Mouse (Mus musculus) brown adipose tissue, adult 24 weeks (tissue): Measurements from ENCODE around the gene Twnk. TPM values are rescaled to one million over a fixed set of nuclear protein-coding genes. Genes with fewer than 3 reads are reported as not detected.

Experiments used
- H3K27ac ChIP-seq: fragments of 200-500 bp; replicated peaks from 2 replicates; pipeline ENCODE4 v1.5.1; 2012; ENCODE audit warnings: low read depth, mild to moderate bottlenecking, low read length
- H3K4me1 ChIP-seq: fragments of 200-500 bp; 2 replicates; pipeline ENCODE4 v1.6.1; 2012; ENCODE audit warnings: low read length, mixed read lengths; ENCODE audit not compliant: control insufficient read depth, insufficient read depth, insufficient read length
- H3K4me3 ChIP-seq: fragments of 200-500 bp; 2 replicates; pipeline ENCODE4 v1.5.1; 2012; ENCODE audit warnings: low read depth, mild to moderate bottlenecking, low read length, moderate library complexity; ENCODE audit not compliant: insufficient read depth
- polyA plus RNA-seq: library from polyadenylated mRNA; stranded (reverse); fragments of >200 nt; gene quantifications from 2 replicates; pipeline ENCODE4 v1.2.4, GENCODE M21; 2012; ENCODE audit not compliant: missing spikeins, insufficient read depth, insufficient read length

Gene Twnk
- polyA plus RNA-seq = 9.1 and 11.1 TPM in 2 replicates

DNA sequence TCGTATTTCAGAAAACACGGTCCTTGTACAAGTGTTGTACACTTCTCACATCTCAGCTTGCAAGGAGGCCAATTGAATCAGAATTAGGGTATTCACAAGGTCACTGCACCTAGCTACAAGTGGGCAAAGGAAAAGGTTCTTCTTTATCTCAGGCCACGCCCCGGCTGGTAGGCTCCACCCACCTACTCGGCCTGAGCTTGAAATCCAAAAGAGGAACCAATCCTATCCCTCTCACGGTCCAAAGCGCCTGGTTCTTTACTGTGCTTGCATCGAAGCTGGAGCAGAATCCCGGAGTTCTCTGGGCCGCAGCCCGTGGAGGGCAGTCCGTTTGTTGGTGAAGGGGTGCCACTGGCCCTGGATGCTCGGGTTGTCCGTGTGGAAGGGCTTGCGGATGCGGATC, at the start of gene Twnk:
TSS of gene Twnk (plus strand) at position 220 of the 400 bp plus-strand sequence.
- peak within 1 kb of the TSS; percentile 89 for H3K27ac ChIP-seq
- peak within 1 kb of the TSS; percentile 99 for H3K4me3 ChIP-seq
- H3K4me1 ChIP-seq = no peaks in the 10 kb centered on the region

DNA sequence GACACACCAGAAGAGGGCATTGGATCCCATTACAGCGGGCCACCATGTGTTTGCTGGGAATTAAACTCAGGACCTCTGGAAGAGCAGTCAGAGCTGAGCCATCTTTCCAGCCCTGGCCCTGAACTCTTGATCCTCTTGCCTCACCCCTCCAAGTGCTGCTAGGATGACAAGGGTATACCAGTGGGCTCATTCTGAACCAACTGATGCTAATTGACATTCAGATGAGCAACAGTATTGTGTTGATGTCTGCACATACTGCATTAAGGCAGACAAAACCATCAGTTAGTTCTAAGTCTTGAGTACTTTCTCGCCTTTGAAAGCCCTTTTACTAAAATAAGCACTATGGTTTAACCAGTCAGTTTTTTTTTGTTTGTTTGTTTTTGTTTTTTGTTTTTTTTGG, 45.8 kb upstream of the Twnk start:
- Histone ChIP-seq H3K27ac (no peak overlapping the region), H3K4me3 (no peak overlapping the region), H3K4me1 (no peaks in the 10 kb centered on the region)

DNA sequence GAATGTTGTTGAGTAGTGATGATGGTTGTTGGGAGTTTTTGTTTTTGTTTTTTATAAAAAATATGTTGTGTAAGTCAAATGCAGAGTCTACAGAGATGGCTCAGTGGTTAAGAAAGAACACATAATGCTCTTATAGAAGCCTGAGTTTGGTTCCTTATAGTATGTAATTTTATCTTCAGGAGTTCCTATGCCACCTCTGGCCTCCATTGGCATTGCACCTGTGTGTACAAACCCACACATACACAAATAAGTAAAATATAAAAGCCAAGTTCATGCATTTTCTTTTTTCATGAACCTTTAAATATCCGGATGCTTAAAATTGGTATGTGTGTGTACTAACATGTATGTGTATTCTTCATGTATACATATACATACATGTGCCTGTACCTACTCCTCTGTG, 39.5 kb upstream of the Twnk start:
- Histone ChIP-seq H3K4me3 (no peak overlapping the region), H3K27ac (no peak overlapping the region), H3K4me1 (no peaks in the 10 kb centered on the region)

DNA sequence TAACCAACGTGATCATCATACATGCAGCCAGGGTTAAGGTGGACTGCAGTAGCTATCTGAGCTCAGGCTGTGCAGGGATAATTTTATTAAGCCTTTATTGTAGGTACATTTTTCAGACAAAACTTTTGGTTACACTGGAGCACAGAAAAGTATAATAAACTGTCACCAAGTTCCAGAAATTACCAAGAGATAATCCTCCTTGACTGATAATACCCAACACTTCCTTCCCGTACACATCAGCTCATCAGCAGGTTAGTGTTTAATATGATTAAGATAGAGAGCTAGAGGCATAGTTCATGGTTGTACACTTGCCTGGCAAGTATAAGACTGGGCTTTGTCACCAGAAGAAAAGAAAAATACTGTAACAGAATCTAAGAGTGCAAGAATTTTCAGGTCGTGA, 37.1 kb upstream of the Twnk start:
- Histone ChIP-seq H3K4me1 (no peaks in the 10 kb centered on the region), H3K4me3 (no peak overlapping the region), H3K27ac (no peak overlapping the region)

DNA sequence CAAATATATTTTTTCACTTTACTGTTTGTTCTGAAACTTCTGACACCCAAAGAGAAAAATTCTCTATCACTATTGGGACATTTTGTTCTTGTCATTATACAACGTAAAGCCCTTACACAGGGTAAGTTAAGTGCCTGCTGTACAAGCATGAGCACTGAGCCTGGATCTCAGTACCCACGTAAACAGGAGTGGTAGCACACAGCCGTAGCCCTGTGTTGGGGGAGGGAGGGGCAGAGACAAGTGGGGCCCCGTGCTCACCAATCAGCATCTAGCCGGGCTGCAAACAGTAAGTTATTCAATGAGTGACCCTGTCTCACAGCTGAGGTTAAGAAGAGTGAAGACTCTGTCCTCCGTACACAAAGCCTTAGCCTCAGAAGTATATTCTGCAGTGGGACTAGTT, 28.8 kb upstream of the Twnk start:
- Histone ChIP-seq H3K27ac (no peak overlapping the region), H3K4me1 (no peaks in the 10 kb centered on the region), H3K4me3 (no peak overlapping the region)

DNA sequence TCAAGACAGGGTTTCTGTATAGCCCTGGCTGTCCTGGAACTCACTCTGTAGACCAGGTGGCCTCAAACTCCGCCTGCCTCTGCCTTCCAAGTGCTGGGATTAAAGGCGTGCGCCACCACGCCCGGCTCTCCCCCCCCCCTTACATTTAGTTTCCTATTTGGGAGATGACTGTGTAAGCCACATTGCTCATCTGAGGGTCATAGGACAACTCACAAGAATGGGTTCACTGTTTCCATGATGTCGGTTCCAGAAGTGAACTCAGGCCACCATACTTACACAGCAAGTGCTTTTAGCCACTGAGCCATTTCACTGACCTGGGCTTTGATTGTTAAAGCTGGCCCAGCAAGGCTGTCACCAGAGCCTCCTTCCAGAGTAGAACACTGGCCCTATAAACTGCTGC, 28.3 kb upstream of the Twnk start:
- no peak overlapping the region for H3K4me3 ChIP-seq

DNA sequence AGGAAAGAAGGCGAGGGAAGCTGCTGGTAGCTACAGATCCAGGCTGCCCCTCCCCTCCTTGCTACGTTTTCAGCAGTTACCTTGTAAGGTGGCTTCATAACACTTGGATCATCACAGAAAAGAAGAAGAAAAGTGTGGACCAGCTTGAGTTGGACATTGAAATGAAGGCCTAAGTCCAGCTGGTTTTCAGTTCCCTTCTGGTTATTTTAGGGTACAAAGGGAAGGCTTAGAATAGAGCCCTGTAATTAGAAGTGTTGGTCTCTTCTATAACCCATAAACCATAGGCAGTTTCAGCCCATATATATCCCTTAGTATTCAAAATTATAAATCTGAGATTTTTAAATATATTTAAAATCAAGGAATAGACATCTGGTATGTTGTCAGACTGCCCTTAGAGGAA, 24.7 kb upstream of the Twnk start:
- H3K4me3 ChIP-seq = no peak overlapping the region
- H3K4me1 ChIP-seq = 0 out of 2 replicates have a peak, but pooled peaks cover 2% of the 10 kb centered on the region
- no peak overlapping the region for H3K27ac ChIP-seq

More for the DNA sequence above, 28.3 kb upstream of the Twnk start:
- Histone ChIP-seq H3K27ac (no peak overlapping the region), H3K4me1 (no peaks in the 10 kb centered on the region)

DNA sequence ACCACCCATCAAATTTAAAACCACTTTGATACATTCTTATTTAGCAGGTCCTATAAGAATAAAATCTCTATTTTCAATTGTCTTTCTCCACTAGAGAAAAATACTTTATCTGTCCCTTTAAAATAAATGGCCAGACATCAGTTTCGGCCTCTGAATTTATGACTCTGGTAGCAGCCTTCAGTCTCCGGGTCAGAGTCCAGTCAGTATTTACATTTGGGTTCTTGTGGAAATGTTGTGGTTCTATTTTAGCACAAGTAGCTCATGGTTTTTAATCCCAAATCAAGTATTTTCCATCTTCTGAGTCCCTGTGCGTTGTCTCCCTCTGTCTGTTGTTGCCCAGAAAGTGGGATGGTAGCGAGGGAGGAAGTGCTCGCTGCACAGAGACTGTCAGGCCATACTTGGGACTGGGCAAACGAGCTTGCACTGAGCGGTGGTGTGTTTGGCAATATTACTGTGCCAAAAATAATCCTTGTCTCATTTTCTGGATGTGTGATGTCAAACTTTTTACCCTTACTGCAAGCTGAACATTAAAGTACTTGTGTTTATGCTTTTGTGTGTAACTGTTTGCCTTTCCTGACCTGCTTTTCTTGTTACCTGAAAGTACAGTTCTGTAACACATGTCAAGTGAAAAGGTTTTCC, 22.9 kb upstream of the Twnk start:
- Histone ChIP-seq H3K27ac (no peak overlapping the region), H3K4me3 (no peak overlapping the region), H3K4me1 (0 out of 2 replicates have a peak, but pooled peaks cover 2% of the 10 kb centered on the region)

DNA sequence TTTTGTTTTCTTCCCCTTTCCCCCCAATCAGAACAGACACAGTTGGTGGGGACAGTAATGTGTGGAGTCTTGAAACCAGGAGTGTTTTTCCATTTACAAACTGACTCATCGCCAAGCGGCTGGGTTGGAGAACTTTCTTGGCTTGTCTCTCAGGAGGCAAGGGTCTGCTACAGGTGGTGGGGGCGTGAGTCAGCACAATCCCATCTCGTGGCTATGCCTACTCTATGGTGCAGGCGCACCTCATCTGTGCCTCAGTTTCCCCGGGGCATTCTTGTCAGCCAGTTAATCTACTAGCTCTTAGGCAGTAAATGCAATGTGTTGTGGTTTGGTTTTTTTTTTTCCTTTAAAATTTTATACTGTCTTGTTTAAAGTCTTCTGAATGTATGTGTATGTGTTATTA, 22.1 kb upstream of the Twnk start:
- Histone ChIP-seq H3K27ac (no peak overlapping the region), H3K4me3 (no peak overlapping the region), H3K4me1 (0 out of 2 replicates have a peak, but pooled peaks cover 2% of the 10 kb centered on the region)

DNA sequence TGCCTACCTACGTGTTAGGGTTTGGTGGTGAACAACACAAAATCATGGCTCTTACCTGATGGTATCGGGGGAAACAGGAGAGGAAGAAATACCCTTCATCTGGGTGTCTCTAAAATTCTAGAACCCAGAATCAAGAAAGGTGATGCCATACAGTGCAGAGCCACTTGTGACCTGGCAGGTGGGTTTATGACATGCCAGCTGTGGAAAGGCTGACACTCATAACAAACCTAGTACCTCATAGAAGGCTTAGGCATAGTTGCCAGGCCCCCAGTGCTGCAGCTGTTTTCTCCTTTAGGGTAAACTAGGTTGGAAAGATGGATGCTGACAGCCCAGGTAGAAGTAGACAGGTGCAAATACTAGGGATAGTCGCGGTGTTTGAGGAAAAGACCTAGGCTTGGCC, 21.0 kb upstream of the Twnk start:
- Histone ChIP-seq H3K4me3 (no peak overlapping the region), H3K27ac (no peak overlapping the region)

DNA sequence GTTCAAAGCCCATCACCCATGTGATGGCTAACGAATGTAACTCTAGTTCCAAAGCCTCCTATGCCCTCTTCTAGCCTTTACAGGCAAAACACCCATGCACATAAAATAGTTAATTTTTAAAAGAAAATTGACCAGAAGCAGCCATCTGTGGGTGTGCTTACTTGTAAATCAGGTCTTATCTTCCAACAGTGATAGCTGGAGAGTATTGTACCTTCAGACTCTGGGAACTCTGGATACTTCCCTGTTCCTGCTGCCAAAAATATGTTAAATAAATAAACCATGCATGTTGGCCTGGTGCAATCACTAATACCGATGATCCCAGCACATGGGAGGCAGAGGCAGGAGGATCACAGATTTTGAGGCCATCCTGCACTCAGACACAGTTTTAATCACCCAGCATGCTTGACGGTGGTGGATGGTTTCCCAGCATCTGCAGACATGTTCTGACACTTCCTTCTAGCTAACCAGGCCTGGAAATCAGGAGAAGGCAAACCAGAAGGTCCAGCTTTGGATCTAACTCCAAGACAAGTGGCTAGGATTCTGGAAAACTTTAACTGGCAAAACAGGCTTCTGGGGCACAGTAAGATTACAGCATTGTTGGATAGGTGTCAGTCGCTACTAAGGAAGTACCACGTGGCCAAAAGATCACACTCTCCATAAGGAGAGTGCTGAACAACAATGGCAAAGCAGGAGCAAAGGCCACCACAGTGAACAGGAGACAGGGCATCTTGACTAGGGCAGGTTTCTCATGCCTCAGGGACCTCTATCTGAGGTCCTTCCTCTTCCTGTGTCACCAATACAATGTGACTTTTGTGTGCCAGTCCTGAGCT, 20.1 kb upstream of the Twnk start:
- 0 out of 2 replicates have a peak overlapping the region, but pooled peaks have one; percentile 12 for H3K27ac ChIP-seq

More for the DNA sequence above, 21.0 kb upstream of the Twnk start:
- 0 out of 2 replicates have a peak, but pooled peaks cover 2% of the 10 kb centered on the region for H3K4me1 ChIP-seq

DNA sequence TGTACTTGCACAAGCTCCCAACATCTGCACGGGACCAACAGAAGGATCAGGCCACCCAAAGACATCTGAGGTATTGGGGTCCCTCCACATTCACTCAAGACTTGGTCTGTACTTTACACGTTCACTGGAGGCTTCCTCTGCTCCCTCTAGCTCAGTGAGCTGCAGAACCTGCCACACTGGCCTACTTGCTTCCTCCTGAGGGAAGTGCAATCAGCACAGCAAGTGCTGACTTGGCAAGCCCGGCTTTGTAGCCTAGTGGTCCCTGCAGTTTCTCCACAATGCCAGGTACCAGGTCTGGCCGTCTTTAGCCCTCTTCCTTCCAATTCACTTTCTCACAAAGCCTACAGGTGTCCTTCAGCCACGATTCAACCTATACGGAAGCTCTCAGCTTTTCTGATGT, 18.5 kb upstream of the Twnk start:
- 0 out of 2 replicates have a peak, but pooled peaks cover 2% of the 10 kb centered on the region for H3K4me1 ChIP-seq
- no peak overlapping the region for H3K4me3 ChIP-seq
- H3K27ac ChIP-seq = no peak overlapping the region

More for the DNA sequence above, 20.1 kb upstream of the Twnk start:
- H3K4me3 ChIP-seq = no peak overlapping the region
- H3K4me1 ChIP-seq = 0 out of 2 replicates have a peak, but pooled peaks cover 2% of the 10 kb centered on the region

DNA sequence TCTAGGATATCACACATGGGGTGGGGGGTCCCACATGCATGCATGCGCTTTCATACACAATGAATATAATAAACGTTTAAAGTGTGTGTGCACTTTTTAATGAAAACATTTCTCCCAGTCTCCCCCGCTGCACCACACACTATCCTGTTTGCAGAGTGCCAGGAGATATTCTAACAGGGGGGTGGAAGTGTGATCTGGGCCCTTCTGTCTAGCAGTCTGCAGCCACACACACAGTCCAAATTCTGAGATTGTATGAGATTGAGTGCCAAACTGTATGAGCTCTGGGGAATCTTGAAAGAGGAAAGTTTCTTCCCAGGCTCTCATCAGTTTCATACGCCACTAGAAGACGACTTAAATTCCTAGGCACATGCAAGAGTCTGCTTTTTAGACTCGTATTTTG, 17.6 kb upstream of the Twnk start:
- 0 out of 2 replicates have a peak, but pooled peaks cover 2% of the 10 kb centered on the region for H3K4me1 ChIP-seq
- H3K27ac ChIP-seq = no peak overlapping the region
- no peak overlapping the region for H3K4me3 ChIP-seq

DNA sequence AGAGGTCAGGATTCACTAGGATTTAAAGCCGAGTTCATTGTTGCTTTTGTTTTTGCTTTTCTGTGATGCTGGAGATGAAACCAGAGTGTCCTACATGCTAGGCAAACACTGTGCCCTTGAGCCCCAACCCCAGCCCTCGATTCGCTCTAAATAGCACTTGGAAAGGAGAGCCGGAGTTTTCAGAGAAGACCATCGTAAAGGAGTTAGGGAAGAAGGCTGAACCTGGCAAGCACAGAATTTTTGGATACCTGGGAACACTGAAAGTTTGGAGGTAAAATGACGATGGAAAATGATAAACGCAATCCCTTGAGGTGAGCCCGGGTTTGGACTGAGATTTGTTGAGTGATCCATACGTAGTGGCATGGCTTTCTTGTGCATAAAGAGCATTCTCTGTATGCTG, 17.1 kb upstream of the Twnk start:
- no peak overlapping the region for H3K4me3 ChIP-seq
- 0 out of 2 replicates have a peak, but pooled peaks cover 2% of the 10 kb centered on the region for H3K4me1 ChIP-seq
- H3K27ac ChIP-seq = no peak overlapping the region

DNA sequence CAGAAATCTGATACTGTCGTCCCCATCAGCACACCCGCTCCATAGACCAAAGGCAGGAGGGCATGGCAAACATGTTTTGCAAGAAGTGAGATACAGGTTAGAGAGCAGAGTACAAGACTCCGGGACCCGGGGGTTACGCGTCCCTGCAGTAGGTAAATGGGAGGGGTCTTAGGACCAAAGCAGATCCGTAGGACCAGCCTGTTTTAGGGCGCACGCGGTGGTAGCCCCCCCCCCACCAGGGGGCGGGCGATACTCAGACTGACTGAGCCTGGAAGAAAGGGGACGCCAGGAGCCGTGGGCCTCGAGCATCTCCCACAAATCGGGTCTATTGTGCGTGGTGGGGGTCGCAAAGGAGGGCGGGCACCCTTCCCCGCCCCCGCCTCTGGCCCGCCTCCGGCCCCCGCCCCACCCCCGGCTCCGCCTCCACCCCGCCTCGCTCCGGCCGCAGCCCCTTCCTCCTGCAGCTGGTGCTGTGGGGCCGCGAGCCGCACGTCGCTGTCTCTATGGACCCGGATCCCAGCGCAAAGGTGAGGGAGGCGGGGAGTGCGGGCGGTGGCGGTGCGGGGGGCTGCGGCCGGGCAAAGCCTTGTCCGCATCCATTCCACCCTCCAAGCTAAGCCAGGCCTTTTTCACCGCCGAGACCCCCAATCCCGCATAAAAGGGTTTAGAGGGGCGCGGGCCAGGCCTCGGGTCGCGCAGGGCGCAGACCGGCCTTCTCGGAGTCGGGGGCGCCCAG, 16.5 kb upstream of the Twnk start, which contains the start of gene Sema4g:
TSS of gene Sema4g (plus strand) at position 271 of the 736 bp plus-strand sequence.
- Histone ChIP-seq H3K4me3 (peak within 1 kb of the TSS; percentile 53), H3K27ac (no peak within 1 kb of the TSS), H3K4me1 (0 out of 2 replicates have a peak, but pooled peaks cover 2% of the 10 kb centered on the region)
